Mouse (Mus musculus) hindbrain, embryonic 16.5 days (tissue): ENCODE measurements at regions not wholly inside any gene's neighbourhood (a gene's known extent, or its start where the extent isn't known, plus 50 kb on each side); places are given as distances from the start of the nearest gene placed in this dataset.

ENCODE experiments used
- ATAC-seq: fragments of 200-750 bp; cut with Nextera tagmentation; 2 replicates; pipeline ENCODE4 v1.8.0; 2017; ENCODE audit warnings: moderate TSS enrichment, moderate library complexity
- H3K27ac ChIP-seq: fragments of 300-500 bp; sonication (generic); 2 replicates; pipeline ENCODE4 v1.5.1; 2014; ENCODE audit warnings: low read depth, mild to moderate bottlenecking, control low read depth, low read length, moderate library complexity
- H3K27me3 ChIP-seq: fragments of 300-500 bp; sonication (generic); replicated peaks from 2 replicates; pipeline ENCODE4 v1.6.1; 2014; ENCODE audit warnings: low read length; ENCODE audit not compliant: control insufficient read depth, insufficient read depth
- H3K36me3 ChIP-seq: fragments of 300-500 bp; sonication (generic); 2 replicates; pipeline ENCODE4 v1.6.1; 2014; ENCODE audit warnings: mild to moderate bottlenecking, low read length, moderate library complexity, mixed read lengths; ENCODE audit not compliant: control insufficient read depth, insufficient read depth
- H3K4me1 ChIP-seq: fragments of 300-500 bp; sonication (generic); 2 replicates; pipeline ENCODE4 v1.6.1; 2014; ENCODE audit warnings: low read depth, low read length; ENCODE audit not compliant: control insufficient read depth, insufficient read depth
- H3K4me2 ChIP-seq: fragments of 300-500 bp; sonication (generic); 2 replicates; pipeline ENCODE4 v1.6.1; 2014; ENCODE audit warnings: mild to moderate bottlenecking, low read length, control low read depth, moderate library complexity
- H3K4me3 ChIP-seq: fragments of 300-500 bp; sonication (generic); 2 replicates; pipeline ENCODE4 v1.5.1; 2014; ENCODE audit warnings: mild to moderate bottlenecking, low read length, control low read depth, moderate library complexity
- H3K9ac ChIP-seq: fragments of 300-500 bp; sonication (generic); 2 replicates; pipeline ENCODE4 v1.6.1; 2014; ENCODE audit warnings: low read depth, mild to moderate bottlenecking, control low read depth, low read length, moderate library complexity
- H3K9me3 ChIP-seq: fragments of 300-500 bp; sonication (generic); 2 replicates; pipeline ENCODE4 v1.6.1; 2014; ENCODE audit warnings: mild to moderate bottlenecking, low read length, moderate library complexity; ENCODE audit not compliant: control insufficient read depth
- WGBS: fragments of 180-500 bp; shearing (Covaris S2); extraction: QIAGEN DNeasy Blood & Tissue Kit; methylation state at CpG from one replicate; pipeline ENCODE4 v1.1.7; 2014; 5-methylcytosine and 5-hydroxymethylcytosine counted together

DNA sequence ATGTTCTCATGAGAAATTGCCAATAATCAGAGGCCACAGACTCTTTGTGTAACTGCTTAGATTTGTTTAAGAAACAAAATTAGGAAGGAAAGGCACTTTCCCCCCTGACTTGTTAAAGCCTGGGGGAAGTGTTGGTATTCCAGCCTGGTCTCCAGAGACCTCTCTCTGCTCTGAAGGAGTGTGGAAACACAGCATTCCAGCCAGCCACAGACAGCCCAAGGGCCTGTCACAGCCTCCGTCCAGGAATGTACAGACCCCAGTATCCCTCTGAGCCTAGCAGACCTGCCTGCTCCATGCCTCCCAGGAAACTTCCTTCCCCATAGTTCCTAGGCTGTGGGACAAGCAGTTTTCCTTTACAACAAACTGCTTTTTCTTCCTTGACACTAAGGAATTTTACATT, 128.0 kb downstream of the Rybp start:
- Histone ChIP-seq H3K4me1 (peaks cover 29% of the 10 kb centered on the region), H3K27ac (no peak overlapping the region), H3K4me3 (no peak overlapping the region), H3K9ac (no peak overlapping the region), H3K4me2 (no peak overlapping the region), H3K27me3 (peaks cover 2% of the 10 kb centered on the region; the same call in 1 of the 2 replicates), H3K36me3 (no peaks in the 10 kb centered on the region), H3K9me3 (no peaks in the 10 kb centered on the region)
- WGBS = 27% methylated on average over 1 of the region's 1 CpGs
- no peak for ATAC-seq

- Histone ChIP-seq H3K36me3 (no peaks in the 10 kb centered on the region), H3K4me1 (peaks cover 10% of the 10 kb centered on the region), H3K4me3 (no peak overlapping the region), H3K27me3 (peaks cover 2% of the 10 kb centered on the region; the same call in 1 of the 2 replicates), H3K4me2 (no peak overlapping the region), H3K9ac (no peak overlapping the region), H3K27ac (no peak overlapping the region), H3K9me3 (no peaks in the 10 kb centered on the region)
- peak; percentile 63; the same call in 1 of the 2 replicates for ATAC-seq
- WGBS = 18% methylated on average over 7 of the region's 7 CpGs
Measured at GRCm38 (mm10) chr6:100157288-100157687, 130.0 kb downstream of the Rybp start.

DNA sequence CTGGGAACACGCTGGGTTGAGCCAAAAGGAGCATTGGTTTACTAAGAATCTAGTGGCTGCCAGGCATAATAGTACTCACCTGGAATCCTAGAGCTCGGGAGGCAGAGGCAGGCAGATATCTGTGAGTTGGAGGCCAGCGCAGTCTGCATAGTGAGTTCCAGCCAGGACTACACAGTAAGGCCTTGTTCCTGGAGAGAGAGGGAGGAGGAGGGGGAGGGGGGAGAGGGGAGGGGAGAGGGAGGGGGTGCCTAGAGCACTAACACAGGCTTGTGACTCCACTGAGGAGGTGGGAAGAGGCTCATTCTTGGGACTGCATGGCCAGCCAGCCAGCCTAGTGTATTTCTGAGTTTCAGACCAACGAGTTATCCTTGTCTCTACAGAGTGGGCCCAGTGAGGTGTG, 131.1 kb downstream of the Rybp start:
- no peaks in the 10 kb centered on the region for H3K36me3 ChIP-seq
- H3K4me2 ChIP-seq = no peak overlapping the region
- no peak overlapping the region for H3K9ac ChIP-seq
- H3K27ac ChIP-seq = no peak overlapping the region
- H3K27me3 ChIP-seq = peaks cover 2% of the 10 kb centered on the region
- no peak overlapping the region for H3K4me3 ChIP-seq
- peaks cover 10% of the 10 kb centered on the region; the same call in 1 of the 2 replicates for H3K4me1 ChIP-seq
- 55% methylated on average over 4 of the region's 4 CpGs for WGBS
- no peaks in the 10 kb centered on the region for H3K9me3 ChIP-seq
- peak; percentile 28; the same call in 1 of the 2 replicates for ATAC-seq

- H3K36me3 ChIP-seq = no peaks in the 10 kb centered on the region
- H3K4me2 ChIP-seq = no peak overlapping the region
- peaks cover 10% of the 10 kb centered on the region; the same call in 1 of the 2 replicates for H3K4me1 ChIP-seq
- peaks cover 2% of the 10 kb centered on the region for H3K27me3 ChIP-seq
- H3K4me3 ChIP-seq = no peak overlapping the region
- H3K9ac ChIP-seq = no peak overlapping the region
- H3K27ac ChIP-seq = peak overlapping the region; percentile 10; the same call in 1 of the 2 replicates
- peak; percentile 21; the same call in 1 of the 2 replicates for ATAC-seq
- 24% methylated on average over 20 of the region's 20 CpGs for WGBS
- no peaks in the 10 kb centered on the region for H3K9me3 ChIP-seq
Measured at GRCm38 (mm10) chr6:100155676-100156075, 131.6 kb downstream of the Rybp start.

- ATAC-seq = no peak
Measured at GRCm38 (mm10) chr6:100151447-100151846, 135.8 kb downstream of the Rybp start.

GRCm38 (mm10) chr6:100150703-100151208, 136.5 kb downstream of the Rybp start:
- Histone ChIP-seq H3K9ac (no peak overlapping the region), H3K4me2 (no peak overlapping the region), H3K9me3 (no peaks in the 10 kb centered on the region), H3K27ac (no peak overlapping the region), H3K4me1 (peaks cover 6% of the 10 kb centered on the region), H3K36me3 (no peaks in the 10 kb centered on the region), H3K4me3 (no peak overlapping the region), H3K27me3 (peaks cover 2% of the 10 kb centered on the region; the same call in 1 of the 2 replicates)
- no peak for ATAC-seq
- WGBS = 69% methylated on average over 6 of the region's 6 CpGs

More at GRCm38 (mm10) chr6:100151447-100151846, 135.8 kb downstream of the Rybp start:
- Histone ChIP-seq H3K27ac (no peak overlapping the region), H3K4me2 (no peak overlapping the region), H3K36me3 (no peaks in the 10 kb centered on the region), H3K4me1 (peaks cover 7% of the 10 kb centered on the region), H3K9ac (no peak overlapping the region), H3K4me3 (no peak overlapping the region), H3K9me3 (no peaks in the 10 kb centered on the region), H3K27me3 (peaks cover 2% of the 10 kb centered on the region; the same call in 1 of the 2 replicates)
- 91% methylated on average over 1 of the region's 1 CpGs for WGBS

DNA sequence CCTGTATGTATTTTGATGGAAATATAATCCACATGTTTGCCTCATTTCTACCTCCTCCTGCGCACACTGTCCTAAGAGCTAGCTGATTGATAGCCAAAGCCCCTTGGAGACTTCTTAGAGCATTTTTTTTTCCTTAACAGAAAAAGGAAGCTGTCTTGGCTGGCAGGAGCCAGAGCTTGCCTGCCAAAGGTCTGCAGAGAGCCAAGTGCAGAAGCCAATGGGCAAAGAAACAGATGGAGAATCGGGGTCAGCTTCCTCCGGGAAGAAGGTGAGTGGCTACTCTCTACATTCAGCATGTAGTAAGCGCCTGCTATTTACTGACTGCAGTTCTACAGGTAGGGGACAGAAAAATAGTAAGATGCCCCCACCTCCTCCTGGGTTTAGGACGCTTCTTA, 137.8 kb downstream of the Rybp start:
- Histone ChIP-seq H3K36me3 (no peaks in the 10 kb centered on the region), H3K4me2 (no peak overlapping the region), H3K9me3 (no peaks in the 10 kb centered on the region), H3K27me3 (no peaks in the 10 kb centered on the region; the same call in 1 of the 2 replicates), H3K4me3 (no peak overlapping the region), H3K27ac (no peak overlapping the region), H3K4me1 (peaks cover 3% of the 10 kb centered on the region), H3K9ac (no peak overlapping the region)
- WGBS = 68% methylated on average over 5 of the region's 5 CpGs
- ATAC-seq = no peak

DNA sequence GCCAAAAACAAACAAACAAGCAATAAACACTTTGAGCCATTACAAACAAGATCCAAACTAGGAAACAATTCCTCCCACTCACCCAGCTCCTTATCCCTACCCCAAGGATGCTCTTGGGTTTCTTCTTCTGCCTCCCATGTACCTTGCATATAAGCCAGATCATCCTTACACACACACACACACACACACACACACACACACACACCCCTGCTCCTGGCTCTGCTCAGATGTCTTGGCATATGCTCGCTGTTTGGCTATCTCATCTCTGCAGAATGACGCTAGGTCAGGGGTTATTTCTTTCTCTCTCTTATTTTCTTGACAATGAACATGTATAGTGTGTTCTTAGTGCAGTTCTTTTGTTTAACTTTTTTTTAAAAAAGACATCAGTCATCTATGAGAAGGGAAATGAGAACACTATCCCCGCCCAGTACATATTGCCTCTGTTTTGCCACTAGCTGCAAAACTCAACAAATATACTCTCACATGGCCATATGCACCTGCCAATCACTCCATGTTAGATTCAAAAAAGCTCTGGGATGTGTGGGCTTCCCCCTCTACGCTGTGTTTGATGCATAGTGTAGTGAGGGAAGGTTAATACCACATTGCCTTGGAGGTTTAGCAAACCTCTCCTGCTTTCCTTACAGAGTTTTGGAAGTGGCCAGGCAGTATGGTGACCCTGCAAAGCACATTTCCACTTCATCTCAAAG, 138.4 kb downstream of the Rybp start:
- no peak overlapping the region for H3K4me3 ChIP-seq
- no peaks in the 10 kb centered on the region; the same call in 1 of the 2 replicates for H3K27me3 ChIP-seq
- no peaks in the 10 kb centered on the region for H3K36me3 ChIP-seq
- H3K27ac ChIP-seq = no peak overlapping the region
- peaks cover 9% of the 10 kb centered on the region for H3K4me1 ChIP-seq
- WGBS = 66% methylated on average over 4 of the region's 4 CpGs
- H3K9ac ChIP-seq = no peak overlapping the region
- no peak for ATAC-seq
- no peaks in the 10 kb centered on the region for H3K9me3 ChIP-seq
- H3K4me2 ChIP-seq = no peak overlapping the region

- peaks cover 16% of the 10 kb centered on the region for H3K4me1 ChIP-seq
- H3K4me2 ChIP-seq = no peak overlapping the region
- WGBS = 32% methylated on average over 5 of the region's 5 CpGs
- no peaks in the 10 kb centered on the region for H3K36me3 ChIP-seq
- no peak overlapping the region for H3K27ac ChIP-seq
- H3K9ac ChIP-seq = no peak overlapping the region
- H3K4me3 ChIP-seq = no peak overlapping the region
- ATAC-seq = no peak
- no peaks in the 10 kb centered on the region for H3K9me3 ChIP-seq
- no peaks in the 10 kb centered on the region; the same call in 1 of the 2 replicates for H3K27me3 ChIP-seq
Measured at GRCm38 (mm10) chr6:100146360-100146935, 140.8 kb downstream of the Rybp start.
